Mouse (Mus musculus) urinary bladder, adult 18-20 months (tissue): ENCODE measurements around the gene Muc1.
"Not testable (repeated sequence)": the region's sequence is repeated elsewhere in the genome, so short reads cannot be mapped to it uniquely, and the experiment has no call there.

ENCODE experiments used
- DNase-seq, 2 experiments: peaks; one replicate each; pipeline ENCODE4 v3.0.0; 2022; ENCODE audit warnings: low spot score in 2 of 2, mixed read lengths in 2 of 2

Muc1 gene

DNA sequence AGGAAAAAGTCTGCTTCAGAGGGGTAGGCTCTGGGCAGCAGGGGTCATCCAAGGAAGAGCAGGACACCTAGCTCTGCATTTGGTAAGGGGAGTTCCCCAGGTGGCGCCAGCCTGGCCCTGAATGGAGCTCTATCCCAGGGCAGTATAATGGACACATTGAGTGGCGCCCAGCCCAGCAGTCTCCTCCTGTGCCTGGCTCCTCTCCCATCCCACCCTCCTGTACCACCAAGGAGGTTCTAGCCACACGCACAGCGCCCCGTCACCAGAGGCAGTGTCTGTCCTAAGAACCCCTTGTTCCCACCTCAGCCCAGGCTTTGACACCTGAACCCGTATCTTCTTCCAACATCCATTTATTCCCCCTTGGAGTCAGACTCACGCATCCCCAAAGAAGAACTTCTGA lies 19.1 kb upstream of the Muc1 start:
- no peak for DNase-seq

GRCm38 (mm10) chr3:89210162-89210561 lies 18.7 kb upstream of the Muc1 start:
- DNase-seq, result no peak

DNA sequence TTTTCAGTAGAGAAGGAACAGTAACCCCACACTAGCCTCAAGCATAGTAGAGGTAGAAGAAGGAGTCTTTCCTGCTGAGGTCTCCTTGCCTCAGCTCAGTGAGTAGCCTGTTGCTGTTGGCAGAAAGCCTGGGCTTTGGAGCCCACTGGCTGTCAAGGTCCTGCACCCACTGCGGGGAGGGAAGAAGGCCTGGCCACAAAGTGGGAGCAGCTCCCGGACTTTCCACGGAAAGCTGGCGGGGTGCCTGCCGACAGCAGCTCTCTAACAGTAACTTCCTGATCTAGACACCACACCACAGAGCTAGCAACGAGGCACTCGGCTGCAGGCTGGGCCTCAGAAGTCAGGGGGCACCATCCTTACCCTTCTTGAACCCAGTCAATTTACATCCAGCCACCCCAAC lies 18.1 kb upstream of the Muc1 start:
- no peak for DNase-seq

GRCm38 (mm10) chr3:89213803-89214530 lies 14.9 kb upstream of the Muc1 start:
- peak; percentile 92 for DNase-seq

- DNase-seq, result no peak
Observed at GRCm38 (mm10) chr3:89214681-89215411, 14.0 kb upstream of the Muc1 start, which contains the start of gene Thbs3. Thbs3 (plus strand) TSS chr3:89215180.

- peak; percentile 65 to 75 for DNase-seq
Observed at GRCm38 (mm10) chr3:89215853-89216252, 13.0 kb upstream of the Muc1 start.

DNA sequence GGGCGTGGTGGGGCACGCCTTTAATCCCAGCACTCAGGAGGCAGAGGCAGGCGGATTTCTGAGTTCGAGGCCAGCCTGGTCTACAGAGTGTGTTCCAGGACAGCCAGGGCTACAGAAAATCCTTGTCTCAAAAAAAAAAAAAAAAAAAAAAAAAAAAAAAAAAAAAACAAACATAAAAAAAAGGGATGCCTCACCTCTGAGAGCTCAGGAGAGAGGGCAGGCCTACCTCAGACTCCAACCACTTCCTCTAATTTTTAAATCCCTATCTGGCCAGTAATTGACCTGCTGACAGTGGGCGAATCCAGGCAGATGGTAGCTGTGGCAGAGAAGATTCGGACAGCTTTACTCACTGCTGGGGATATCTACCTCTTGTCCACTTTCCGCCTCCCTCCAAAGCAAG lies 12.4 kb upstream of the Muc1 start:
- not testable (repeated sequence) for DNase-seq

- DNase-seq, result no peak
Observed at GRCm38 (mm10) chr3:89218271-89218670, 10.6 kb upstream of the Muc1 start.

DNA sequence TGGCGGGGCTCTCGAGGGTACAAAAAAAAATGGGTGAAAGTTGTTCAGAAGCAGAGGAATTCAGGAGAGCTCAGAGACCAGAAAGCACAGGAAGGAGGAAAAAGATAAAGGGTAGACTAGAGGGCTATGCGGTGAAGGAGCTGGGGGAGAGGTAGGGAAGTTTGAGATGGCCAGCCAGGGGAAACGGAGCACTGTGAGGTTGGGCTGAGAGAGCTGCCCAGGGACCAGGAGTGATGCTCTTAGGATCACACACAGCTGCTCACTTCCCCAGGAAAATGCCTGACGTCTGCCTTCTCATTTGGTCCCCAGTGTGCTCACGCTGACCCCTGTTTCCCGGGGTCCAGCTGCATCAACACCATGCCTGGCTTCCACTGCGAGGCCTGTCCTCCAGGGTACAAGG lies 9.3 kb upstream of the Muc1 start:
- no peak for DNase-seq

- DNase-seq, result no peak
Observed at GRCm38 (mm10) chr3:89221167-89221566, 7.7 kb upstream of the Muc1 start.

GRCm38 (mm10) chr3:89224796-89225195 lies 4.1 kb upstream of the Muc1 start:
- DNase-seq, result no peak

DNA sequence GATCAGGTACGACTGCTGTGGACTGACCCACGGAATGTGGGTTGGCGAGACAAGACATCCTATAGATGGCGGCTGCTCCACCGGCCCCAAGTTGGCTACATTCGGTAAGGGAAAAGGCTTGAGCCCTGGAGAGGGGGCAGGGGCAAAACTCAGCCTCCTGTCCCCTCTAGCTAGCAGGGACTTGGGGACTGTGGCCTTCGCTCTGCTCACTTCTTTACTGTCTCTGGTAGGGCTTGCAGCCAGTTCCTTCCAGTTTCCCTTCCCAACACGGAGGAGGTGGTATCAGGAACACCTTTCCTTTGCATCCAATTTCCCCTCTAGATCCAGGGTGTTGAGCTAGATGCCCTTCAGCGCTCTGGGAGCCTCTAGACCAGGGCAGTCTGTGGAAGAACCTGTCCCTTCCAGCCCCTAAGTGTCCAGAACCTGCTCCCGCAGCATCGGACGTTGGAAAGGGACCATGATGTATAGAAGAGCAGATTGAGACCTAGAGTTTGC lies 3.5 kb upstream of the Muc1 start:
- DNase-seq, result no peak

DNA sequence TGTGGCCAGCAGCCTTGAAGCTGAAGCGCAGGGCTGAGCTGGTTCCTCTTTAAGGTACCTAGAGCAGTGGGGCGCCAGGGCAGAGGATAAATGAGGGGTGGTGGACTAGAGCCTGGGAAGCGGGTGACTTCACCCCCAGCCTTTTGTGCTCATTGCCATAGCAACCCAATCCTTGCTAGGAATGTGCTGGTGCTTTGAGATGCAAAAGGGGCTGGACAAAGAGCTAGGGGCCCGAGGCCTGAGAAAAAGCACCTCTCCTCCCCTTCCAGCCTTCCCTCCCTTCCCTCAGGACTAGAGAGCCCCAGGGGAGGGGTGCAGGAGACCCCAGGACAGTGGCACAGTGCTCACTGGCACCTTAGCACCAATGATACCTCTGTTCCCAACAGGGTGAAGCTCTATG lies 2.9 kb upstream of the Muc1 start:
- DNase-seq, result no peak

DNA sequence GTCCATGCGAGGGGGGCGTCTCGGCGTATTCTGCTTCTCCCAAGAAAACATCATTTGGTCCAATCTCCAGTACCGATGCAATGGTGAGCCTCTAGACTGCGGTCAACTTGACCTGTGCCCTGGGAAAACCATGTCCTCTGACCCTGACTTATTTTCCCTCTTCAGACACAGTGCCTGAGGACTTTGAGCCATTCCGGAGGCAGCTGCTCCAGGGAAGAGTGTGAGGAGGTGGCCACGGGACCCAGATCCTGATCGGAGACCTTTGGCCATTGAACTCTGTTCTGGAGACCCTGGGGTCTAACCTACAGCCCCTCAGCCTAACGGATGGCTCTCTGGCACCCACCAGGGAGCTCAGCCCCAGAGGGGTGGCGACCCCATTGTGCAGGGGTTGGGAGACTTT lies 2.5 kb upstream of the Muc1 start:
- no peak for DNase-seq

DNA sequence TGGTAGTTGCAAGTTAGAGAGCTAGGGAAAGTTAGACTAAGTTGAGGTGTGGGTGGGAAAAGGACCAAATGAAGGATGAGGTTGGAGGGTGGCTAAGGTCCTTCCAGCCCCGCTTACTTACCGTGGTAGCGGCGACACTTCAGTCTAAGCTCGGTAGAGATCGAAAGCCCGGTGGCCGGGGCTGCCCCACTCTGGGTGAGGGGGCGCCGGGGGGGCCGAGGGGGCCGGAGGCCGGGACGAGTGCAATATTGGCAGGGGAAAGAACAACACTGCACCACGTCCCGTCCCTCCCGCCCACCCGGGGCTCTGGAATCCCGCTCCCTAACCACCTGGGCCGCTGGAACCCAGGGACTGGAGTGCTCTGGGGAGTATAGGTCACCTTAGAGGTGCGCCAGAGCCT lies 2.0 kb upstream of the Muc1 start, which contains the start of gene Mtx1:
Gene Mtx1, minus strand, starts transcription at position 189 of the 400 bp plus-strand sequence.
- no peak for DNase-seq

- peak in 1 of 2 experiments; percentile 84 for DNase-seq
Observed at GRCm38 (mm10) chr3:89227307-89228179, 1.3 kb upstream of the Muc1 start.

- peak; percentile 75 to 89 for DNase-seq
Observed at GRCm38 (mm10) chr3:89228180-89228549, 692 bp upstream of the Muc1 start.

DNA sequence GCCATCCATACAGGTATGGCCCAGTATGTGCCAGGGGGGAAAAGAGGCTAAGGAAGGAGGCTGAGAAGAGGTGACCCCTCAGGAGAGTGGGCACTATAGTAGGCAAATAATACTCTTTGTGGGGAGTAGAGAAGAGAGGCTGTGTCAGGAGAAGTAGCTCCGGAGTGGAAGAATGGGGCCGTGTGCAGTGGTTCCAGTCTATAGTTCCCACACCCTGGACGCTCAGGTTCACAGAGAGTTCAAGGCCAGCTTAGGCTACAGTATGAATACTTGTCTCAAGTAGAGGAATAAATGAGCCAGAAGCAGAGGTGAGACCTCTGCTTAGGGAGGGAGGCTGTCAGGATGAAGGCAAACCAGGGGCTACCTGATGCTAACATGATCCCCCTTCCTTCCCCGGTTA lies 419 bp downstream of the Muc1 start:
- DNase-seq, result no peak

- no peak for DNase-seq
Observed at GRCm38 (mm10) chr3:89230561-89230960, 1.7 kb downstream of the Muc1 start.

DNA sequence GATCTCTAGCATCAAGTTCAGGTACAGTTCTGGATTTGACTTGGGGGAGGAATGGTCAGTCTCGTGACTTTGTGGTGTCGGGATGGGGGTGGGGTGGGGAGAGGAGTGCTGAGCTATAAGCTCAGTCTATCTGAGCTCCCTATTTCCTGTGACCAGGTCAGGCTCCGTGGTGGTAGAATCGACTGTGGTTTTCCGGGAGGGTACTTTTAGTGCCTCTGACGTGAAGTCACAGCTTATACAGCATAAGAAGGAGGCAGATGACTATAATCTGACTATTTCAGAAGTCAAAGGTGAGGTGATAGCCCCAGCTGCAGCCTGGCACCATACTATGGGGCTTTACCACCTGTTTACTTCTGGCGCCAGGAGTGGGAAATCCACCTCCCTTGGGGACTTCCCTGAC lies 2.5 kb downstream of the Muc1 start:
- DNase-seq, result no peak

DNA sequence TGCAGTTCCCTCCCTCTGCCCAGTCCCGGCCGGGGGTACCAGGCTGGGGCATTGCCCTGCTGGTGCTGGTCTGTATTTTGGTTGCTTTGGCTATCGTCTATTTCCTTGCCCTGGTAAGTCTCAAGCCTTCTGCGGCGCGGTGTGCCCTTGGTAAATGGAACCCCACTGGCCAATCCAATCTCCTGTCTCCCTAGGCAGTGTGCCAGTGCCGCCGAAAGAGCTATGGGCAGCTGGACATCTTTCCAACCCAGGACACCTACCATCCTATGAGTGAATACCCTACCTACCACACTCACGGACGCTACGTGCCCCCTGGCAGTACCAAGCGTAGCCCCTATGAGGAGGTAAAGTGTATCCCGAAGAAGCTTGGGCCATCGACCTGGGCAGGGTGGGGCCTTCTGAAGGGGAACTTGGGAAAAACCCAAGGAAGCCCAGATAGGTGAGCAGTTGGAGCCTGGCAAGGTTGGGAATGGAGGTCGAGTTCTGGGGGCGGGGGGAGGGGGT lies 3.0 kb downstream of the Muc1 start:
- no peak for DNase-seq

GRCm38 (mm10) chr3:89232614-89233013 lies 3.8 kb downstream of the Muc1 start:
- DNase-seq, result no peak
